Mouse (Mus musculus): ENCODE results near the gene U2af1.
"Not testable (repeated sequence)": the region's sequence is repeated elsewhere in the genome, so short reads cannot be mapped to it uniquely, and the experiment has no call there.

Gene U2af1

DNA sequence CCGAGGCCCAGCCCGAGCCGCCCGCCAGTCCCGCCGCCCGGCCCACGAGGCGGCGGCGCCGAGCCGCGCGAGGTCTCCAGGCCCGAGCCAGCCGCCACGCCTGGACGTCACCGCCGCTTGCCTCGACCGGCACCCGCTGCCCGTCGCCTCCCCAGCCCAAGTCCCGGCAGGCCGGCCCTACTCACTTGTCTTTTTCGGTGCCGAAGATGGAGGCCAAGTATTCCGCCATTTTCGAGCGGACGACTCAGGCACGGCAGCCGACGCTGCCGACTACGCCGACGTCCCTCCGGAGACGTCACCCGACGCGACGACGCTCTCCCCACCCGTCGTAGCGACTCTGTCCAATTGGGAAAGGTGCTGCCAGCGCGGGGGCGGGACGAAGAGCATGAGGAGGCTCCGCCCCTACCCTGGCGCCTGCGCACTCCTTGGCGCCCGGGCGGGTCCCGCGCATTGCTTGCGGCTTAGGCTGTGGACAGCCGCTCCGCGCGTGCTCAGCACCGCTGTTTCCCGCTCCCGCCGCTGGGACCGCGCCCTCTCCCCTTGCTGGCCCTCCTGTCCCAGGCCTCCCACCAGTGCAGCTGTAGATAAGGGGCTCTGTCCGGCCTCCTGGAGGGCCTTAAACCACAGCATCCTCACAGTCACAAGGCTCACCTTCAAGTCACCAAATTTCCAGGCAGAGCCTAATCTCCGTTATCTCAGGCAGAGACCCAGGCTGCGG is at the start of gene U2af1:
TSS of gene U2af1 (minus strand) at position 425 of the 718 bp plus-strand sequence.
- DNase-seq (ENCODE audit: low spot score): peak; percentile 98

DNA sequence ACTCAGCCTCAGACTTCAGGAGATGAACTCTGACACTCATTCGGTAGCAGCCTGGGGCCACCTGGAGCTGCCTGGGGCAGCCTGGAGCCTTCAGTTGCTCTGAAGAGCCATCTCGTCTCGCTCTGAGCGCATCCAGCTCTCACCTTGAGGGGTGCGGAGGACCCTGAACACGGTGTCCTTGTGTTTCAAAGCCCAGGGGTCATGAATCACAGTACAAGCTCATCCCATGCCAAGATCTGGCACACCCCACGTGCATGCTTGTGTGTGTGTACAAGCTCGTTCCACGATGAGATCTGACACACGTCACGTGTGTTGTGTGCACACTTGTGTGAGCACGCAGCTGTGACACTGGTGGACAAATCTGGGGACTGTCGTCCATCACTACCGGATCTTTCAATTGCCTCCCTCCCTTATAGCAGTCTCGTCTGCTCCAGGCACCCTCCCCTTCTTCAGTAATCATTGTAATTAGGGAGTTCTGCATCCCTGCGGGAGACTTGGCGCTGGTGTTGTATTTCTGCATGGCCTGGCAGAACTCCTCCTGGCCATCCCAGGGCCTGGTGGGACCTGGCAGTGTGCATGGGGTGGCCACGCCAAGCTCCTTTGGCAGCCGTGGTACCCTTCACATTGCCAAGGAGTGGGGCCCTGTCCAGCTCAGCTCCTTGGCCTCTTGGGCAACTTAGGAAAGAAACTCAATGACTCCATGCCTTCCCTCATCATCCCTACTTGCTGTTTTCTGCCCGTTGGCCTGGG is 46.8 kb upstream of the U2af1 start:
- no peak for DNase-seq (ENCODE audit: low spot score)

DNA sequence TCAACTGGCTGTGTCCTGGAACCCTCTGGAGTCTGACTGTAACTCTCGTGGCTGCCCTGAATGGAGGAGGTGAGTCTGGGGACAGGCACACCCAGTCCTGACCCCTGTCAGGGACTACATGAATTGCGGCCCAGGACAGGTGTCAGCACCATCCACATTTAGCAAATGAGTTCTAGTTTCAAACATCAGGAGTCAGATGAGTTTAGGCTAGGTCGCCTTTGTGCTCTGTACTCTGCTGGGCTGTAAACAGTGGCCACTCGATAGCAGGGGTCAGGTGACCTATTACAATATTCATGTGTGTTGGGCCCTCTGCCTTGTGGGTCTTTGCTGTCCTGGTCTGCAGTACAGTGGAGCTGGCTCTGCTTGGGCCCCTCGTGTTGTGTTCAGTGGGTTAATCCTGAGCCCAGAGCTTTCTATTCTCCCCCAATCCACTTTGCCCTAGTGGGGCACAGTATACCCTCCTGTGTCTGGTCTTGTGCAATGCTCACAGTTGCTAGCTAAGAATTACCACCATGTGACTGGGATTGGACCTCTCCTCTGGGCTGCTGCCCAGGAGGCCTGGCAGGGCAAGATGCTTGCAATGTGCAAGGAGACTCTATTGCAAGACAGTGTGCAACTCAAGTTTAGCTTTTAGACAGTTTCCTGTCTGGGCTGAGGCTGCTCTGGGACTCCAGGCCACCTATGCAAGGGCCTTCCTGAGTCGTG is 44.7 kb upstream of the U2af1 start:
- no peak for DNase-seq (ENCODE audit: low spot score)

DNA sequence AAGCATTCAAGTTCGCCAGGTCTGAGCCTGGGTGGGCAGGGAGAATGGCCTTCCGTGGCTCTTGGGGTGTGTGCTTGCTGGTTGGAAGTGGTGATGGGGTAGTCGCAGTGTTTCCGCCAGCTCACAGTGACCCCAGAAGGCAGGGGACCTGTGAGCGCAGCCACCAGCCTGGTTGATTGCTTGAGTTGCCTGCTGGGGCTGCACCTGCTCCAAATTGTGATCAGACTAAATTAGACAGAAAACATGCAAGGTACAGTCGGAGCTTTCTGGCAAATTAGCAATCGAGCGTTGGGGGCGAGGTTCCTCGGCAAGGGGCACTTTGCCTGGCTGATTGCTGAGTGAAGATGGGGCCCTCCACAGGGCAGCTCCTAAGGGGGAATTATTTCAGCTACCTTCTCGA is 39.7 kb upstream of the U2af1 start:
- no peak for DNase-seq (ENCODE audit: low spot score)

DNA sequence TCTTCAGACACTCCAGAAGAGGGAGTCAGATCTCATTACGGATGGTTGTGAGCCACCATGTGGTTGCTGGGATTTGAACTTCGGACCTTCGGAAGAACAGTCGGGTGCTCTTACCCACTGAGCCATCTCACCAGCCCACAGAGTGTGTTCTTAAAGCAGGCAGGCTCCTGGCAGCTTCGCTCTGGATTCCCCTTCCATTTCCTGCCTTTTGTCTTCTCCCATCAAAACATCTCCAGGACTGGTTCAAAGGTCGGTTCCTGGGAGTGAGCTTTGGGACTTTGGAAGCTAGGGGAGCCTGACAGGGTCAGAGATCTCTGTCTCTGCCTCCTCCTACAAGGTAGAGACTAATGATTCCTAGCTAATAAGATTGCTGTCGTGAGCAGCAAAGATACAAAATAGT is 36.7 kb upstream of the U2af1 start:
- DNase-seq (ENCODE audit: low spot score): not testable (repeated sequence)

DNA sequence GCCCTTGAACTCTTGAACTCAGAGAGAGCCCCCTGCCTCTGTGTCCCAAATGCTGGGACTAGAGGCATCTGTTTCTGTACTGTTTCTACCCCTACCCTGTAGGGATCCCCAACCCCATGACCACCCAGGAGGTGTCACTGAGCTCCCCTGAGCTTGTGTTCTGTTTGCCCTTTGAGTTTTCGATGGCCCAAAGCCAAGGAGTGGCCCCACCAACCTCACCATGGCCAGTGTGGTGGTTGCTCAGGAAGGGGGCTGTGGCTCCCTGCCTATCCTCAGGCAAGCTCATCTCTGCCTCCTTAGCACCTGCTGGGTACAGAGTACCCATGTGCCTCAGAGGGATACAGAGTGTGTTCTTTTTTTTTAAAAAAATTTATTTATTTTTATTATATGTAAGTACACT is 36.3 kb upstream of the U2af1 start:
- no peak for DNase-seq (ENCODE audit: low spot score)

DNA sequence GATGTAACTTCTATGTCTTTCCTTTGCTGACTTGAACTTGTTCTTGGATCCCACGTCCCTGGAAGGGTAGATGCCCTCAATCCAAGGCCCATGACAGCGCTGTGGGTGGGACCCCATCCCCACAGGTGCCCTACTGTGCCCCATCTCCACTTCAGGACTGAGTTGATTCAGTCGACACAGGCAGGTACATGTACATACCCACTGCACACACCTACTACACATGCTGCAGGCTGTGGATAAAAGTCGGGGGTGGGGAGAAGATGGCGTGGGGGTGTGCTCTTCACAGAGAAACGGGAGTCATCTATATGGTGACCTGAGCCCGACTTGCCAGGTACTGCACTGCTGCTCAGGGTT is 35.3 kb upstream of the U2af1 start:
- DNase-seq (ENCODE audit: low spot score): no peak

DNA sequence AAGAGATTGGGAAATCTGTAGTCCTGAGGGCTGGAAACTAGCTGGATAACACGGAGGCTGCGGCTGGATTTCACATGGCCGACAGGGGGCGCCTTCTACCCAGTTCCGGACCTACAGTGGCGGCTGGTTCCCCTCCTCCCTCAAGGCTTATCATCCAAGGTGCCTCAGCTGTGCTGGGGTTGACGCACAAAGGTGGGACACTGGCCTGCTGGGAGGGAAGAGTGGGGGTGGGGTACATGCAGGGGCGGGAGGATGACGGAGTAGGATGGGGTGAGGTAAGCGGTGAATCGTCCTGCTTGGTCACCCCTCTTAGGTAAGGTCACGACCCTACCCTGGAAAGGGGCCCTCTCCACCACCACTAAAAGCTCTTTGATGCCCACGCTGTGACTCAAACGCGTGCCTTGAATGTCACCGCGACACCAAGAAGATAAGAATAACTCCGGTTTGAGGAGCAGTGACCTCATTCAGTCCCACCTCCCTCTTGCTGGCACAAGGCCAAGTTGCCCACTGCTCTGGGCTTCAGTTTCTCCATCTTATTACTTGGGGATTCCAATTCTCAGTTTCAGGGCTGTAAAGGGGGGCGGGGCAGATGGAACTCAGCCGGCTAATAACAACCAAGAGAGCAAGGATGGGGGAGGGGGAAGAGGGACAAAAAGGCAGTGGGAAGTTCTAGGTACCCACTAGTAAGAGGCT is 34.8 kb upstream of the U2af1 start:
- peak; percentile 67 for DNase-seq (ENCODE audit: low spot score)

DNA sequence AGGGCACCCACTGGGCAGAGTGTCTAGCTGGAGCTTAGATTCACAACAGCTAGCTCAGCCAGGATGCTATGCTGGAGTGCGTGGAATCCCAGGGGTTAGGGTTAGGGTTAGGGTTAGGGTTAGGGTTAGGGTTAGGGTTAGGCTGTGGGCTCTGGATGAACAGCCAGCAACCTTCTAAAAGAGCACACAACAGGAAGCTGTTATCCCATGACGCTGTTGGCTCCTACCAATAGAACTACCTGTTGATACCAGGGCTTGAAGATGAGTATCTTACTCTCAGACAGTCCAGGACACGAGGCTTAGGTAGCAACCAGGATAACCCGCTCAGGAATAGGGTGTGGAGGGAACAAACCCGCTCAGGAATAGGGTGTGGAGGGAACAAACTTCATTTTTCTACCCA is 34.2 kb upstream of the U2af1 start:
- DNase-seq (ENCODE audit: low spot score): no peak

DNA sequence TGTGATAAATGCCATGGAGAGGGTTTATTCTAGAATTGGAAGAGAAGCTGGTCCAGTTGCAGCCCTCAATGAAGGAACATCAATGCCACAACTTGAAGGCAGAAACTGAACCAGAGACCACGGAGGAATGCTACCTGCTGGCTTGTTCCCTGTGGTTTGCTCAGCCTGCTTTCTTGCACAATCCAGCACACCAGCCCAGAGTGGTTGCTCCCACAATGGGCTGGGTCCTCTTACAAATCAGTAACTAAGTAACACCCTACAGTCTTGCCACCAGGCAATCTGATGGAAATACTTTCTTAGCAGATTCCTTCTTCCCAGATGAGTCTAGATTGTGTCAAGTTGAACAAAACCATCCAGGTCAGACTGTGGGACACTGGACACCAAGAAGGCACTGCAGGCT is 30.9 kb upstream of the U2af1 start:
- no peak for DNase-seq (ENCODE audit: low spot score)

DNA sequence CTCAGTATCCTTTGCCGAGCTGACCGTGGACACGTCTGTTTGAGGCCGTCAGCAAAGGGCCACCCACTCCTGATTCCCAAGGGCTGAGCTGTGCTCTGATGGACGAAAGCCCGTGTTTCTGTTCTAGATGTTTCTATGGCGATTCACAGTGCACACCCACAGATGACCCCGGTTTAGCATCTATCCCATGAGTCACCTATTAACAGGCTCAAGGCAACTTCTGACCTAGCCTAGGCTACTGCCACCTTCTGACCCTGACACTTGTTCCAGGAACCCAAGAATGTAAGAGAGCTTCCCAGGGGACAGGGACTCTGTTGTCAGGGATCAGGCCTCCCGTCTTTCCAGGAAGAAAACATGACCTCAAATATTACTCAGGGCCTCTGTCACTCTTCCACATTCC is 29.4 kb upstream of the U2af1 start:
- DNase-seq (ENCODE audit: low spot score): no peak

DNA sequence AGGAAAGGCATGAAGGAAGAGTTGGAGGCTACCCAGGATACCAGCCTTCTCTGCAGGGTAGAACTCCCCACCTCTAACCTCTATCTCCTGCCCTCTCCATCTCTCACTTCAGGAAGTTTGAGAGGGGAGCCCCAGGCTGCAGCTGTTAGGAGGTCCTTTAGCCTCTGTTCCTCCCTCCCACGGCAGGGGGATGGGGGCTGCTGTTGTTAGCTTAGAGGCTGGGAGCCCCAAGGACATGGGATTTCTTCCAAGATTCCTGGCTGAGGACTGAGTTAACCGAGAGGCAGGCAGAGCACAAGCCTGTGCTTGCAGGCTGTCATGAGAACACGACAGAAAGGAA is 27.5 kb upstream of the U2af1 start:
- peak; percentile 74 for DNase-seq (ENCODE audit: low spot score)

DNA sequence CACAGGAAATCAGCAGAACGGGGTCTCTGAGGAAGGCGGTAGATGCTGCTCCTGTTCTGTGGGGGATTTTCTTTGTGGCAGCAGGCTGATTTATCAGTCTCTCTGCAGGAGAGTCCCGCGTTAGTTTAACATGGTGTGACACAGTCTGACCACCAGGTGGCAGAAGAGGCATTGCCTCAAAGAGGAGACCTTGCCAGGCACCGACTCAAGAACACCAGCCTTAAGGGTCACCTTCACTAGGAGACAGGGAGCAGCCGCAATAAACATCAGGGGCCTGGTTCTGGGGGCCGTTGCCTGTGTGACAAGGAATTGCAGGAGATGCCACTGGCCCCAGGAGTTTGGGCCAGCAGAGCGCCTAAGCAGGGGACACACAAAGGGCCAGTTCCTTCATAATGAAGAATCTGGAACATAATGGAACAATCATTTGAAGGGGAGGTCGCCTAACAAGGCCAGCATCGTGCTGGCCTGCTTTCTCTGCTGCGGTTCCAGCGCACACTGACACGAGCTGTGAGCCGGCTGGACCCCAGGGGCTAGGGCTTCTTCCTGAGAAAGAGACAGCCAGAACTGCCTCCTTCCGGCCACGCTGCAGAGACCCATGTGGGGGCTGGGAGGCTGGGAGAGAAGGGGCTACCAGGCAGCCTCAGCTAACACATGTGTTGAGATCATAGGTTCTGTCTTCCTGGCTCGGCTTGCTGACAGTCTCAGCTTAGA is 27.0 kb upstream of the U2af1 start:
- peak; percentile 79 for DNase-seq (ENCODE audit: low spot score)

DNA sequence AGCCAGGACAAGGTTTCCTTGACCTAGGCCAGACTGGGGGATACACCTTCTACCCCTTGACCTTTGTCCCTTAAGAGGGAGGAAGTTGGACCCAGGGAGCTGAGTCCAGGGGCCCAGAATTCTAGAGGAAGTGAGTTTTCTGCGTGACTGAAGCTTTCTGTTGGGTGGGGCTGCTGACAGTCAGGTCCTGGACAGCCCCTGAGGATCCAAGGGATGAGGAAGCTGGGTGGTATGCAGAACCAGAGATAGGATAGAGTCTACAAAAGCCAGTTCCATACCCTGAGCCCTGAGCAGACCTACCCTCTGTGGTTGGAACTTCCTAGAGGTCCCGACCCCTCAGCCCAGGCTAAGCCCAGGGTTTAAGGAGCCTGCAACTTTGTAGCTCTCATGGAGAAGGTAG is 21.8 kb upstream of the U2af1 start:
- no peak for DNase-seq (ENCODE audit: low spot score)

DNA sequence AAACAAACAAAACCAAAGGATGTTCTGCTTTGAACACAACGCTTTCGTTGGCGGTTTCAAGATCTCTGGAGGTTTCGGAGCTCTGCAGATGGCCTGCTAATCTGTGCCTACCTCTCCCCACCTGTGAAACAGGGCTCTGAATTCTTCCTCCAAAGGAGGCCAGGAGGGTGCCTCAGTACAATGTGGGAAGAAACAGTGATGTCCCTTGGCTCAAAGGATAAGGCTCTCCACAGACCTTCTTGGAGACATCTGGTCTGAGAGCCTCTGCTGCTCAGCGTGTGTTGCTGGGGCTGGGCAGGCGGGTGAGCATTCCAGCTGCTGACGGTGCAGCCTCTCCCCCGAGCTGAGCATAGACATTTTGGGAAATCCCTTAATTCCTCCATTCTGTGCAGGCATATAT is 18.8 kb upstream of the U2af1 start, which contains the start of gene Cryaa:
TSS of gene Cryaa (plus strand) at position 301 of the 400 bp plus-strand sequence.
- DNase-seq (ENCODE audit: low spot score): no peak

DNA sequence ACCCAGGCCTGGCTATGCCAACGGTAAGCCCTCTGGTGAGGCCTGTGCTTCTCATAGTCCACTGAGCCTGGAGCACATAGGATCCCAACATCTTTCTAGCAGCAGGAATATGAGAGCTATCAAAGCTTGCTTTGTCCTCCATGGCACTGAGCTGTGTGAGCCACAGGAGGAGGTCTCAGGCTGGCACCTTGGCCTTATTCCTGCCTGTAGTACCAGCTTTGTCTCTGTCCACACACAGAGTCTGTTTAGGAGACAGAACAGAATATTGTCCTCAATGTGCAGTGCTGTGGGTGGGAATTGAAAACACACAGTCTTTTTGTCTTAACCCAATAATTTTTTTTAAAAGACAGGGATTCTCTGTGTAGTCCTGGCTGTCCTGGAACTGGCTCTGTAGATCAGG is 15.7 kb upstream of the U2af1 start:
- DNase-seq (ENCODE audit: low spot score): no peak

DNA sequence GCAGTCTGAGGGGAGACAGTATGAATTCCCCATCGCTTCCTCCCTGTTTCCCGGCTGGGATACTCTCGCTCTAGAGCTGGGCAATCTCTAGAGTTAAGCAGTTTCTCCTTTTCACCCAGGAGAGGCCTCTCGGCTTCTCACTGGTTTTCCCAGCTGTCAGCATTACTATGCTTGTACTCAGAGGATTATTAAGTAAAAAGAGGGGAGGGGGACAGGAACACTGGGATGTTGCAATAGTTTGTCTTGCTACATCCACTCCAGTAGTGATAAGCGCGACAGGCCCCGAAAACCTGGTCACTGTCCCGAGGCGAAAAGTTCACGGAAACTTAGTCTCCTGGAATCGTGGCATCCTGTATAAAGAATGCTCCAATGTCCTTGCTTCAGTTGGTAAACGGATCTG is 13.6 kb upstream of the U2af1 start:
- DNase-seq (ENCODE audit: low spot score): no peak

DNA sequence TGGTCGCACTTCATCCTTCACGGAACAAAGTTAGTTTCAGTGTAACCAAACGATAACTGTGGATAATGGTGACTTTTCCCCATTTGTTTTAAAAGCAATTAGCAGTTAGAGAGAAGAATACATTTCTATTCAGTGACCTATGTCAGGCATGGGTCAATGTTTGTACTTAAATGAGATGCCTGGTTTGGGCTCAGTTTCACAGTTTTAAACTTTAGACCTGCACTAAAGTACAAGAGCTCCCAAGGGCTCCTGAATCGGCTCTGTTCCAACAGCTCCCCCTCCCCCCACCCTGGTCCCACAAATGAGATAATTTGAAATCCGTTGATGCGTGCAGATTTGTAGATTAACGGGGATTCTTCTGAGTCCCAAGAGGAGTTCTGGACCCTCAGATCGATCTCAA is 13.0 kb upstream of the U2af1 start:
- no peak for DNase-seq (ENCODE audit: low spot score)

DNA sequence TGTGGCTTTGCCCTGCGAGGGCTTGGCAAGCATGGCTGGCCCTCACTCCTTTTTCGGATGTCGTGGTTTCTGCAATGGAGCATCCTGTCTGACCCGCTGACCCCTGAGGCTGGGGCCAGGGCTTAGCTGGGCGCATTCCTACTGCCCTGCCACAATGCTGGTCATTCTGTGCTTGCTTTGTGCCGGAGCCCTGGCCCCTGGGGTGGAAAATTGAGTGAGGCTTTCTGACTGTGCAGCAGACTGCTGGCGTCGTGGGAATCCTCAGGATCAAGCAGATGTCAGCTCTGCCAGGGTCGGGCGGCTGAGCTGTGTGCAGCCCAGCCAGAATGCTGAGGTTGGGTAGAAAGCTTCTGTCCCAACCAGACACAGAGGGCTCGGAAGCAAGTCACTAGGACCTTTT is 11.5 kb upstream of the U2af1 start:
- DNase-seq (ENCODE audit: low spot score): no peak

DNA sequence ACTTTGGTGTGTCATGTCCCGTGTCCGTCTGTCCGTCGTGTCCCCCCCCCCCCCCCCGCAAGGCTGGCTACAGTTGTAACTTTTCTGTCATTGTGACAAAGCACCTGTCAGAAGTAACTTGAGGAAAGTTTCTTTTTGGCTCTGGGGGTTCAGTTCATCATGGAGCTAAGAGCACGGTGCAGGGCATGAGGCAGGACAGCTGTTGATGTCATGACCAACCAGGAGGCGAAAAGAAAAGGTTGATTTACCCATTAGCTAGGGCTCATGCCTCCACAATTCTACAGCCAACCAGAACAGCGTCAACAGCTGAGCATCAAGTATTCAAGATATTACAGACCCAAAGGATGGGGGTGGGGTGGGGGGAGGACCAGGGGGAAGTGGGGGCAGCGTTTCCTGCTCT is 9.6 kb upstream of the U2af1 start:
- DNase-seq (ENCODE audit: low spot score): no peak

DNA sequence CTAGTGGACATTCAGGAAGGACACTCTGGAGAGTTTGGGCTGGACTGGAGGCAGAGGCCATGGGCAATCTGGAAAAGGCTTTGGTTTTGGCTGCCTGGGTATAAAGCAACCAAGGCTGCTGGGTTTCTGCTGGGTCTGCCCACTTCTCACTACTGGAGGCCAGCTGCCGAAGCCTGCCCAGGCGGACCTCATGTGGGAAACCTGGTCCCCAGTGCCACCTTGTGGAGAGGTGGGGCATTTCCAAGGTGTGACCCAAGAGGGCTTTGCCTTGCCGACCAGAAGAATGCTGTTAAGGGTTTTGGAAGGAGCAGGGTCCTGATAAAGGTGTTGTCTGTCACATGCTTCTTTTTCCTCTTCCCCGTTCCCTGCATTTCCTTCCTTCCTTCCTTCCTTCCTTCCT is 6.1 kb upstream of the U2af1 start:
- DNase-seq (ENCODE audit: low spot score): peak; percentile 63

DNA sequence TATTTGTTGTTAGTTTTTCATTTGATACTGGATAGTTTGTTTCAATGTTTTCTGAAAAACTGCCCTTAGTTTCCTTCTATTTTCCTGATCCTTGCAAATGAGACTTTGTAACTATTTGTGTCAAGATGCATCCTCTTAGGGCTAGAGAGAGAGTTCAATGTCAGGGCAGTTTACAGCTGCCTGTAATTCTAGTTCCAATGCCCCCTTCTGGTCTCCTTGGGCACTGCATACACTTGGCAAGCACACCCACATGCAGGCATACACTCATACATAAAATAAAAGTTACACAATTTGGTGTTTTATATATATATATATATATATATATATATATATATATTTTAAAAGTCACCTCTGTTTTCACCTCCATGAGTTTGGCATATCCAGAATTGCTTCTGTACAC is 4.2 kb upstream of the U2af1 start:
- no peak for DNase-seq (ENCODE audit: low spot score)

Measured in testis, postnatal 14 days (tissue).